Mouse (Mus musculus) gonadal fat pad, adult 2 months (tissue): ENCODE results near the gene Dppa5a. TPM values are rescaled to one million over a fixed set of nuclear protein-coding genes. Genes with fewer than 3 reads are reported as not detected.
"Not testable (repeated sequence)": the region's sequence is repeated elsewhere in the genome, so short reads cannot be mapped to it uniquely, and the experiment has no call there.

Experiments
- DNase-seq: peaks from one replicate; pipeline ENCODE4 v3.0.0-alpha.2; 2012; ENCODE audit warnings: low read depth
- polyA plus RNA-seq: library from polyadenylated mRNA; depleted of rRNA; stranded (reverse); fragments of >200 nt; gene quantifications from 2 replicates; pipeline ENCODE4 v1.2.3, GENCODE M21; 2012; rRNA removed

The Dppa5a gene
- polyA plus RNA-seq: not detected in 2 replicates

DNA sequence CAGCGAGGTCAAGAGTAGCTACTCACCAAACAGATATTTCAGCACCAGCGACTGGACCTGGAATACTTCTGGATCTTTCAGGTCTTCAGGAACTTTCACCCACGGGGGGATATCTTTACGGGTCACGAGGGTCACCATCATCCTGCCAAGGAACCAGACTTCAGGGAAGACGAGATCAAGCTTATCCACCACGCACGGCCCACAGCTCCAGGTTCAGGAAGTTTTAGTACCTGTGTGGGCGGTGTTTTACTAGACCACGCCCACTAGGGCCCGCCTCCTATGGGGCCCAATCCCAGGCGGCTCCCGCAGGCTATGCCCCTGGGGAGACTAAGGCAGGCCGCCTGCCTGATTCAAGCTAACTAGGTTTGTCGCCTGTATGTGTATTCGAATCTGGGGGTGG lies at the start of gene Dppa5a:
TSS of gene Dppa5a (minus strand) at position 219 of the 400 bp plus-strand sequence.
- not testable (repeated sequence) for DNase-seq

DNA sequence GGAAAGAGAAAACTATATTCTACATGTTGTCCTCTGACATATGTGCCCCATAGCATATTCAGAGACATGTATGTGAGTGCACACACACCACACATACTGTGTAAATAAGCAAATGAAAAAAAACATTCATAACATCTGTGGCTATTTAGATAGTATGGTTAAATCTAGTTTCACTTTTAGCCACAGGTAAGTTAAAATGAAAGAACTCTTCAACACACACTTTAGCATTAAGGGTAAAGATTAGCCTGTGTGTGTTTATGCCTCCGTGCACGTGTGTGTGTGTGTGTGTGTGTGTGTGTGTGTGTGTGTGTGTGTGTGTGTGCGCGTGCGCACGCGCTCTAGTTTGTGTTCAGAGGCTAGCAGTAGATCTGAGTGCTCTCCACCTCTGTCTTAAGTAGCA lies 33.6 kb upstream of the Dppa5a start:
- no peak for DNase-seq

DNA sequence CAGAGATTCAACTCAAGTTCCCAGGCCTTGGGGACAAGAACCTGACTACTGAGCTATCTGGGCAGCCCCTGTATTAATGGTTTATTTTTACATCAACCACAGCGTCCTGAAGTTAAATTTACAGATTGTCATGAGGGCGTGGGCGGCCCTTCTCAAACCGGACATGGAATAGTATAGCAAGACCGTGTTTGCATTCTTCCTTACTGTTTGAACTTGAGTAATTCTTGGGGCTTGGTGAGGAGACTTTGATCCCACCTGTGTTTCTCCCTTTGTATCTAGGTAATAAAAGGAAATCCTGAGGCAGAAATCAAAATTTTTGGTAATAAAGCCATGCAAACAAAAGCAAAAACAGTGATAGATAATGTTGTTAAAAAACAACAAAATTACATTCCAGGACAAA lies 32.6 kb upstream of the Dppa5a start:
- DNase-seq: no peak

DNA sequence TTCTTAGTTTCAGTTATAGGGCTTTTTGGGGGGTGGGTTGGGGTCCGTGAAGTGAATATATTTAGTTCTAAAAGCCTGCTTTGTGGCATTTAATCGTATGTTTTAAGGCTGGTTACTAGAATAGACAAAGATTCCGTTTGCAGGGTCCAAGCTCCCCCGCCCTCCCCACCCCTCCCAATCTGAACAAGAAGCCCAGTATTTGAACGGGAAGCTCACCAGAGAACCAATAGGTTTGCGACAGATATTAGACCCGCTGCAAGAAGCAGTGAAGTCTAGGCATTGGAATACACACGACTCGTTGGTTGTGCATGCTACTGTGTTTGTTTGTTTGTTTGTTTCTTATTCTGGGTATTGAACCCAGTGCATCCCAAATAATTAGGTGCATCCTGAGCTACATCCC lies 28.5 kb upstream of the Dppa5a start:
- DNase-seq: no peak

DNA sequence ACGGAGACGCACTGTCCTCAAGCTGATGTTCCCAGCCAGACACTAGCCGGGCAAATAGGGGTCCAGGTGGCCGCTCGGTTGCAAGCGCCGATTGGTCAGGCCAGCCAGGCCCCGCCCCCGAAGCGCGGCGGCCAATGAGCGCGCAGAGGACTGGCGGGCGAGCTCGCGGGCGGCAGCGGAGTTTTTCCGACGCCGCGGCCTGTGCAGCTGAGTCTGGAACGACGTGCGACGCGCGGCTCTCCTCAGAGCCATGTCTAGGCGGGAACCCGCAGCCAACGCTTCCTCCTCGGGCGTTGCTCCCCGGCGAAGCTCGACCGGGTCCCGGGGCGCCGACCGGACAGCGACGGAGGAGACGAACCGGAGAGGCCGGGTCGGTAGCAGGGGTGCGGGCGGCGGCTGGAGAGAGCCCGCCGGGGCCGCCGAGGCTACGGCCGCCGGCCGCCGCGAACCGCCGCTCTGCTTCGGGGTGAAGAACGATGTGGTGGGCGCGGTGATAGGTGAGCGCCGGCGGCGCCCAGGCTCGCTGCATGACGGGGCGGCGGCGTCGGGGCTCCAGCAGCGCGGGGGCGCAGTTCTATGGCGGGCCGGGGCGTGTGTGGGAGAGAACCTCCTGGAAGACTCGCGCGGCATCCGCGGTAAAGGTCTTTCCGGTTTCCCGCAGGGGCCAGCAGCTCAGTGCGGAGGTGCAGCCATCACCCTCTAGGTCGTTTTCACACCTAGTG lies 27.8 kb upstream of the Dppa5a start, which contains the start of gene Ddx43:
TSS of gene Ddx43 (plus strand) at position 148 of the 722 bp plus-strand sequence.
- no peak for DNase-seq

- DNase-seq: no peak
These were observed 27.3 kb upstream of the Dppa5a start for GRCm38 (mm10) chr9:78395244-78395629.

GRCm38 (mm10) chr9:78394602-78395001 lies 26.6 kb upstream of the Dppa5a start:
- DNase-seq: no peak

DNA sequence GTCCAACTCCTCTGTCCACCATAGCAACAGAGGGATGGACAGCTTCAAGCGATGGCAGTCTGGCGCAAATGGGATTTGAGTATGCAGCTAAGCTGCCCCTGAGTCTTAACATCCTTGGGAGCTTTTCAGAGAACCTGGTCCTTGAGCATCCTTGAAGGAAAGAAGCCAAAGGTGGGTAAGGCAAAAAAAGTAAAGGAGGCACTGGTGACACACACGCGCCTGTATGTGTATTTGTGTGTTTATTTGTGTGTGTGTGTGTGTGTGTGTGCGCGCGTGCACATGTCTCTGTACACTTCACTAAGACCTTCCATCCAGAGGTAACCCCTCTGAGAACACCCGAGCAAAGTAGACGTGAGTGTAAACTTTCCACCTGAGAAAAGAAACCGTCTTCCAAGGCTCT lies 25.8 kb upstream of the Dppa5a start:
- DNase-seq: no peak

GRCm38 (mm10) chr9:78389981-78390380 lies 22.0 kb upstream of the Dppa5a start:
- no peak for DNase-seq

DNA sequence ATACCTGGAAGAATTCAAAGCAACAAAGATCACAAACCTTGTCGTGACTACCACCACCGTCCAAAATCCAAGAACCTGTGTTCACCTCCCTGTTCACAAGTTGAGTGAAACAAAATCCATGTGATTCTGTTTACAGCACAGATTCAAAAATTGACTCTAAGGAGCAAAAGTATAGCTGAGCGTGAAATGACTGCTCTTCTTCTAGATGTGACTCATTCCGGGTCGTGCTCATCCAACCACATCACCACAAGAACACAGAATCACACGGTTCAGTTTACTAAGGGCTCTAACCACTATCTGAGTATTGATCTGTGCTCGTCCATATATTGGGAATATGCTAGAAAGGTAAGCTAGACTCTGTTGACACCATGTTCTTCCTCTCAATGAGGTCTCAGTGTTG lies 19.0 kb upstream of the Dppa5a start:
- DNase-seq: no peak

- no peak for DNase-seq
These were observed 17.9 kb upstream of the Dppa5a start for GRCm38 (mm10) chr9:78385893-78386292.

DNA sequence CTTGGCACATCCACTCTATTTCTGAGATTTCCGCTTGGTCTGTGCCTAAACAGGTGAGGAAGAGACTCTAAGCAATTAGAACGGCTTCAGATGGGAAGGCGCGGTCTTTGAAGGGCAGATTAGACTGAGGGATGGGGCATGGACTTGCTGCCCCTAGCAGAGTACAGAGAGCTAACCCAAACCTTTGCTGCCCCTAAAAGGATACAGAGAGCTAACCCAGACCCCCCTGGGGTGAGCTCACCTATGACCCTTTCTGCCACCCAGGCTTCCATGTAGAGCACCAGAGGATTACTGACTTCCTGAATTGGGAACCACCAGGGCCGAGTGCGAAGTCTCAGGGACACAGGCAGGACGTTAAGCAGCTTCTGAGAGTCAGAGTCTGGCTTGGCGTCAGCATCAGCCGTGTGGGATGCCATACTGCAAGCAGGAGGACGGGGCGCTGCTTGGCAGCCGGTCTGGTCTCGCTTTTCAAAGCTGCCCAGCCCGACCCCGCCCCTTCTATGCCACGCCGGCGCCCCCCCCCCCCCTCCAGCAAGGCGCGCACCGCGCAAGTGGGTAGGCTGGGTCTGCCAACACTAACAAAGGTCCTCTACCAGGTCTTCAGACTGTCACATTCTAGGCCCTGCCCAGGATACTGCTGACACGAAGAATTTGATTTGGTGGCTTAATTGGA lies 10.3 kb upstream of the Dppa5a start, which contains the start of gene Ooep:
TSS of gene Ooep (minus strand) at position 613 of the 673 bp plus-strand sequence.
- no peak for DNase-seq

DNA sequence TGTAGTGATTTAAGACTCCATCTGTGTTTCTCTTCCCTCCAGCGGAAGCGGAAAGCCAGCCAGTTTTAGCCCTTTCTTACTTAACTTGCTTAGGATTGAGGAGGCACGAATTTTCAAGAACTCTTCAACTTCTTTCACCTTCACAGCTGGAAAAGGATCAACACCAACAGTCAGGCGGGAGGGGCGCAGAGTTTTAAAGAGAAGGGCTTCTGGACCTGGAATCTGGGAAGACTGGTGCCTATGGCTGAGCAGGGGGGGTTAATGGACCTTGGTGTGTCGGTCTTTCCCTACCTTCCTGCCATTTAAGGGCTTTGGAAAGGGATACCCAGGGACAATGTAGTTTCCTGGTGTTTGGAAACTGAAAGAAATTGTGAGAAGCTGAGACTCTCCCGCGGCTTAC lies 9.6 kb upstream of the Dppa5a start:
- no peak for DNase-seq

DNA sequence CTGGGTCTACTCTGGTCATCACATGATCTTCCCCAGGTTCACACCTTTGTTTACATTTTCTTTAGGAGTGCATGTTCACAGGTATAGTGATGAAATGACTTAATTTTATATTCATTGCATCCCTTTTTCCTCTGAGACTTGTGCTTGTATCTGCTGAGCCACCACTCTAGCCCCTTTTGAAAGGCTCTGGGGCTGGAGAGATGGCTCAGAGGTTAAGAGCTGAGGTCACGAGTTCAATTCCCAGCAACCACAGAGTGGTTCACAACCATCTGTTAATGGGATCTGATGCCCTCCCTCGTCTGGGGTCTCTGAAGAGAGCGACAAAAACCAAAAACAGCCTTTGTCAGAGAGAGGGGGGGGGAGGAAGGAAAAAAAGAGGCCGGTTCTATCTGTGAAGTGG lies 7.5 kb upstream of the Dppa5a start:
- DNase-seq: no peak

GRCm38 (mm10) chr9:78374885-78375389 lies 7.0 kb upstream of the Dppa5a start:
- no peak for DNase-seq

- no peak for DNase-seq
These were observed 6.4 kb upstream of the Dppa5a start for GRCm38 (mm10) chr9:78374397-78374796.

GRCm38 (mm10) chr9:78372827-78373504 lies 5.0 kb upstream of the Dppa5a start:
- no peak for DNase-seq

GRCm38 (mm10) chr9:78371441-78371840 lies 3.5 kb upstream of the Dppa5a start:
- DNase-seq: no peak

DNA sequence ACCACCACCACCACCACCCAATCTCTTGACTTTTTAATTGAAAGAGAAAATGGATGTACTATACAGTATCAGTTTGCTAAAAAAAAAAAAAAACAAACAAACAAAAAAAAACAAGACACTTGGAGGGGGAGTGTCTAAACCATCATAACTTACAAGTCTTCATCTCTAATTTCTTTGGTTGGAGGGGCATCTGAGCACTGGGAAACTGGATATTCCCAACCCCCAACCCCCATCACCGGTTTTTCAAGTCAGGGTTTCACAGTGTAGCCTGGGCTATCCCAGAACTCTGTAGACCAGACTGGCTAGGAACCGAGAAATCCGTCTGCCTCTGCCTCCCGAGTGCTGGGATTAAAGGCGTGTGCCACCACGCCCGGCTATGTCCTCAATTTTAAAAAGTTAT lies 1.8 kb upstream of the Dppa5a start:
- no peak for DNase-seq

- no peak for DNase-seq
These were observed 1.4 kb upstream of the Dppa5a start for GRCm38 (mm10) chr9:78369349-78369748.

DNA sequence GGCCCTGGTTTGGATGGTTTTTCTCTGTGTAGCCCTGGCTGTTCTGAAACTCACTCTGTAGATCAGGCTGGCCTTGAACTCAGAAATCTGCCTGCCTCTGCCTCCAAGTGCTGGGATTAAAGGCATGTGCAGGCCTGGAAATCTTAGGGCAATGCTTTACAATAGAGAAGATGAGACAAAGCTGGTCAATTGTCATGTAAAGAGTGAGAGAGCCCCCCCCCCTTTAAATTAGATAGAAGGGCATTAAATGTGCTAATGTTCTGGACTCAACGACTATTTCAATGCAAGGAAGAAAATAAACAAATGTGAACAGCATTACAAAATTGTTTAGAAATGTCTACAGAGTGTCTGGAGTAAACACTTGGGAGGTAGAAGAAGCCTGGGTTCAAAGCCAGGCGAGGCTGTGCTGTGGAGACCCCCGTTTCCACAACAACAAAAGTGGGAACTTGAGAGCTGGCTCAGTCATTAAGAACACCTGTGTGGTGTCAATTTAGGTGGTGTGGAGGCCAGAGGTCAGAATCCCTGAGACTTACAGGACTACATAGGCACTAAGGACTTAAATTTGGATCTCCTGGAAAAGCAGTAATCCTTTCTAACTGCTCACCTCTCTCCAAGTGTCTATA lies 805 bp upstream of the Dppa5a start:
- DNase-seq: no peak
